Mouse (Mus musculus) heart, embryonic 10.5 days (tissue): ENCODE results near the gene Trmt112. TPM values are rescaled to one million over a fixed set of nuclear protein-coding genes. Genes with fewer than 3 reads are reported as not detected.

ENCODE experiments used
- DNase-seq: peaks from one replicate; pipeline ENCODE4 v3.0.0-alpha.2; 2017; ENCODE audit warnings: low spot score
- H3K27ac ChIP-seq: fragments of 300-500 bp; sonication (generic); 2 replicates; pipeline ENCODE4 v1.5.1; 2016; ENCODE audit warnings: mild to moderate bottlenecking
- H3K27me3 ChIP-seq: fragments of 300-500 bp; sonication (generic); 2 replicates; pipeline ENCODE4 v1.6.1; 2016; ENCODE audit warnings: mild to moderate bottlenecking; ENCODE audit not compliant: poor library complexity, insufficient read depth, severe bottlenecking
- H3K36me3 ChIP-seq: fragments of 300-500 bp; sonication (generic); 2 replicates; pipeline ENCODE4 v1.6.1; 2016; ENCODE audit warnings: mild to moderate bottlenecking, moderate library complexity
- H3K4me1 ChIP-seq: fragments of 300-500 bp; sonication (generic); 2 replicates; pipeline ENCODE4 v1.6.1; 2016; ENCODE audit warnings: mild to moderate bottlenecking
- H3K4me3 ChIP-seq: fragments of 300-500 bp; sonication (generic); 2 replicates; pipeline ENCODE4 v1.5.1; 2016; ENCODE audit warnings: mild to moderate bottlenecking, moderate library complexity
- H3K9me3 ChIP-seq: fragments of 300-500 bp; sonication (generic); 2 replicates; pipeline ENCODE4 v1.6.1; 2016; ENCODE audit warnings: mild to moderate bottlenecking, moderate library complexity
- WGBS: fragments of 180-500 bp; shearing (Covaris S2); methylation state at CpG from one replicate; pipeline ENCODE4 v1.1.7; 2016; 5-methylcytosine and 5-hydroxymethylcytosine counted together
- polyA plus RNA-seq: library from polyadenylated mRNA; unstranded; fragments of >200 nt; fragmentation: Nextera tagmentation; extraction: Ambion mirVana; gene quantifications from 2 replicates; pipeline ENCODE4 v1.2.1, GENCODE M21; 2016

Gene Trmt112
- polyA plus RNA-seq, 1 experiment from 2014 or later, result 116 TPM

GRCm38 (mm10) chr19:6936299-6936698 is 26.8 kb downstream of the Trmt112 start:
- H3K27ac ChIP-seq, result no peak overlapping the region
- H3K4me3 ChIP-seq, result no peak overlapping the region
- DNase-seq, result no peak
- H3K4me1 ChIP-seq, result peaks cover 38% of the 10 kb centered on the region
- no peaks in the 10 kb centered on the region for H3K9me3 ChIP-seq
- no peaks in the 10 kb centered on the region for H3K36me3 ChIP-seq
- peaks cover 79% of the 10 kb centered on the region for H3K27me3 ChIP-seq
- 17% methylated on average over 3 of the region's 3 CpGs for whole genome bisulfite sequencing

- DNase-seq, result no peak
- H3K4me1 ChIP-seq, result peaks cover 52% of the 10 kb centered on the region
- H3K27me3 ChIP-seq, result peaks cover 64% of the 10 kb centered on the region
- no peak overlapping the region for H3K27ac ChIP-seq
- 75% methylated on average over 16 of the region's 16 CpGs for WGBS
- H3K9me3 ChIP-seq, result no peaks in the 10 kb centered on the region
- no peaks in the 10 kb centered on the region for H3K36me3 ChIP-seq
- H3K4me3 ChIP-seq, result no peak overlapping the region
Observed at GRCm38 (mm10) chr19:6937541-6938465, 28.3 kb downstream of the Trmt112 start.

GRCm38 (mm10) chr19:6939106-6940002 is 29.9 kb downstream of the Trmt112 start:
- WGBS, result 86% methylated on average over 20 of the region's 20 CpGs

GRCm38 (mm10) chr19:6940396-6941351 is 31.2 kb downstream of the Trmt112 start:
- H3K27ac ChIP-seq, result peak overlapping the region; percentile 96
- 21% methylated on average over 29 of the region's 29 CpGs for WGBS
- H3K36me3 ChIP-seq, result peaks cover 8% of the 10 kb centered on the region; the same call in 1 of the 2 replicates
- peaks cover 36% of the 10 kb centered on the region for H3K27me3 ChIP-seq
- H3K4me3 ChIP-seq, result peak overlapping the region; percentile 88
- no peak for DNase-seq
- H3K4me1 ChIP-seq, result peaks cover 39% of the 10 kb centered on the region
- no peaks in the 10 kb centered on the region for H3K9me3 ChIP-seq

More at GRCm38 (mm10) chr19:6939106-6940002, 29.9 kb downstream of the Trmt112 start:
- H3K36me3 ChIP-seq, result no peaks in the 10 kb centered on the region
- no peak overlapping the region for H3K4me3 ChIP-seq
- peaks cover 42% of the 10 kb centered on the region for H3K4me1 ChIP-seq
- DNase-seq, result no peak
- H3K27me3 ChIP-seq, result peaks cover 49% of the 10 kb centered on the region
- H3K9me3 ChIP-seq, result no peaks in the 10 kb centered on the region
- H3K27ac ChIP-seq, result no peak overlapping the region

- peak; percentile 95 for DNase-seq
- peaks cover 39% of the 10 kb centered on the region for H3K4me1 ChIP-seq
- WGBS, result under 1% methylated on average over 83 of the region's 83 CpGs
- H3K27ac ChIP-seq, result peak within 1 kb of the TSS; percentile 96
- peaks cover 28% of the 10 kb centered on the region for H3K27me3 ChIP-seq
- no peaks in the 10 kb centered on the region for H3K9me3 ChIP-seq
- peak within 1 kb of the TSS; percentile 88 for H3K4me3 ChIP-seq
- H3K36me3 ChIP-seq, result peaks cover 13% of the 10 kb centered on the region
Observed at GRCm38 (mm10) chr19:6941372-6942248, 32.1 kb downstream of the Trmt112 start, which contains the start of gene Bad. TSS of gene Bad (plus strand) at chr19:6941861.

- Histone ChIP-seq H3K4me3 (peak within 1 kb of the TSS; percentile 88), H3K4me1 (peaks cover 39% of the 10 kb centered on the region), H3K27me3 (peaks cover 28% of the 10 kb centered on the region), H3K36me3 (peaks cover 16% of the 10 kb centered on the region), H3K9me3 (no peaks in the 10 kb centered on the region), H3K27ac (peak within 1 kb of the TSS; percentile 96)
- 0% methylated on average over 27 of the region's 27 CpGs for WGBS
- peak; percentile 98 for DNase-seq
Observed at GRCm38 (mm10) chr19:6942249-6942691, 32.8 kb downstream of the Trmt112 start, which contains the start of gene Gpr137. TSS of gene Gpr137 (minus strand) at chr19:6942480.

GRCm38 (mm10) chr19:6942764-6943163 is 33.3 kb downstream of the Trmt112 start:
- peaks cover 25% of the 10 kb centered on the region for H3K27me3 ChIP-seq
- H3K9me3 ChIP-seq, result no peaks in the 10 kb centered on the region
- peak overlapping the region; percentile 88 for H3K4me3 ChIP-seq
- peaks cover 38% of the 10 kb centered on the region for H3K4me1 ChIP-seq
- peaks cover 16% of the 10 kb centered on the region for H3K36me3 ChIP-seq
- no peak for DNase-seq
- 33% methylated on average over 5 of the region's 5 CpGs for WGBS
- H3K27ac ChIP-seq, result peak overlapping the region; percentile 96

- Histone ChIP-seq H3K9me3 (no peaks in the 10 kb centered on the region), H3K4me1 (peaks cover 34% of the 10 kb centered on the region), H3K4me3 (no peak overlapping the region), H3K36me3 (peaks cover 20% of the 10 kb centered on the region), H3K27ac (no peak overlapping the region), H3K27me3 (peaks cover 17% of the 10 kb centered on the region; the same call in 1 of the 2 replicates)
- 91% methylated on average over 6 of the region's 6 CpGs for WGBS
- no peak for DNase-seq
Observed at GRCm38 (mm10) chr19:6943709-6944108, 34.2 kb downstream of the Trmt112 start.

- 50% methylated on average over 4 of the region's 4 CpGs for WGBS
Observed at GRCm38 (mm10) chr19:6947742-6948141, 38.2 kb downstream of the Trmt112 start.

GRCm38 (mm10) chr19:6948186-6948585 is 38.7 kb downstream of the Trmt112 start:
- Histone ChIP-seq H3K27ac (no peak overlapping the region), H3K36me3 (peaks cover 29% of the 10 kb centered on the region), H3K27me3 (no peaks in the 10 kb centered on the region), H3K4me3 (no peak overlapping the region), H3K4me1 (peaks cover 27% of the 10 kb centered on the region), H3K9me3 (no peaks in the 10 kb centered on the region)
- WGBS, result 76% methylated on average over 4 of the region's 4 CpGs
- no peak for DNase-seq

More at GRCm38 (mm10) chr19:6947742-6948141, 38.2 kb downstream of the Trmt112 start:
- Histone ChIP-seq H3K27me3 (no peaks in the 10 kb centered on the region), H3K27ac (no peak overlapping the region), H3K4me3 (no peak overlapping the region), H3K4me1 (peaks cover 27% of the 10 kb centered on the region), H3K36me3 (peaks cover 29% of the 10 kb centered on the region), H3K9me3 (no peaks in the 10 kb centered on the region)
- no peak for DNase-seq

GRCm38 (mm10) chr19:6949532-6949931 is 40.0 kb downstream of the Trmt112 start:
- Histone ChIP-seq H3K27ac (peak overlapping the region; percentile 38; the same call in 1 of the 2 replicates), H3K4me3 (peak overlapping the region; percentile 73; the same call in 1 of the 2 replicates), H3K9me3 (no peaks in the 10 kb centered on the region), H3K27me3 (no peaks in the 10 kb centered on the region), H3K36me3 (peaks cover 36% of the 10 kb centered on the region), H3K4me1 (peaks cover 39% of the 10 kb centered on the region)
- no peak for DNase-seq
- 87% methylated on average over 5 of the region's 5 CpGs for WGBS
